Mouse (Mus musculus) inflammation-experienced regulatory T-cells (primary cell): ENCODE measurements around the gene Pex13. TPM values are rescaled to one million over a fixed set of nuclear protein-coding genes. Genes with fewer than 3 reads are reported as not detected.

Source experiments
- polyA plus RNA-seq, 2 experiments: library from polyadenylated mRNA; unstranded; fragments of 100-300 nt; shearing (Covaris generic); gene quantifications; one replicate each; pipeline ENCODE4 v1.2.1; 2017

Gene Pex13
- 10 to 100 TPM; 31.4 to 46.3 TPM for polyA plus RNA-seq

DNA sequence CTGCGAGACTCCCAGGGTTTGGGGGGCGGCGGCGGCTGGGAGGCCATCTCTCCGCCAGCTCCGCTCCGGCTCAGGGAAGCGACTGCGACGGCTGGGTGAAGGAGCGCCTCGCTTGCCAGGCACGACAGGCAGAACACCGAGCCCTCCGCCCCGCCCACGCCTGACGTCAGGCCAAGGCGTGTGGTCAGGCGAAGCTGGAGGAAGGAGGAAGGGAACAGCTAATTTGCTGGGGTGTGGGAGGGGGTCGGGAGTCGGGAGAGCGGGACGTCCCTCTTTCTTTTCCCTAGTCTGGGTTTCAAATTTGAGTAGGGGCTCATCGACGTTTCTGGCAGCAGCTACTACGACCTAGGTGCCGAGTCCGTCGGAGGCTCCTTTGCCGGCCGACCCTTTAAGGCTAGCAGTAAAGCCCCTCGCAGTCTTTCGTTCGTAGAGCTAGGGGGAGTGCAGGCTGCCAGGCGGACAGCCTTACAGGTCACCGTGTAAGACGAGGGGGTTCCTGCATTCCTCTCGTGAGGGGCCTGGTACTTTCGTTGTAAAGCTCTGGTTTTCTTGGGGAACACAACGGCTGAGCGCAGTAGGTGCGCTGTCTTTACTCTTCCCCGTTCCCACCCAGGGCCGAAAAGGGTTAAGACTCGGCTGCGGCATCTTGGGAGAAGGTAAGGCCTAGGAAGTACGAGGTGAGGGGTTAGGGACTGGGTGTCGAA is at the start of gene Pex13:
Gene Pex13, minus strand, starts transcription at position 162 of the 704 bp plus-strand sequence.

DNA sequence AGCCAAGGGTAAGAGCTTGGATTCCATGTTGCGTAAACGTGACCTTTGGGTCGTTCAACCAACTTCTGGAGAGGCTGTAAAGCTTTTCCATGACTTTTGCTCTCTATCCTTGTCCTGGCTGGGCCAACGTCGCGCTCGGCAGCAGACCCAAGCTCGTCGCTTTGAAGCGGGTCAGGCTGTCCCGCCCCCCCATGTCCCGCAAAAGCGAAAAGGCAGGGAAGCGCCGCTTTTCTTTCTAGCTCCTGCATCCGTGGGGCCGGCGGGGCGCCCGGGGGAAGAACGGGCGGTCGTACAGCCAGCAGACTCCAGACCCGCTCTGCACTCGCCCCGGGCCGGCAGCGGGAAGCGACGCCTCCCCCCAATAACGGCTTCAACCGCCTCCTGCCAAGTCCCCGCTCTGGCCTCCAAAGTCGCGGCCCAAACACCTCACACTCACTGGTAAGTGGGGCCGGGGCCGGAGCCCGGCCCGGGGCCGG is 410 bp downstream of the Pex13 start, which contains the start of gene Pus10:
Gene Pus10, plus strand, starts transcription at position 364 of the 476 bp plus-strand sequence.

DNA sequence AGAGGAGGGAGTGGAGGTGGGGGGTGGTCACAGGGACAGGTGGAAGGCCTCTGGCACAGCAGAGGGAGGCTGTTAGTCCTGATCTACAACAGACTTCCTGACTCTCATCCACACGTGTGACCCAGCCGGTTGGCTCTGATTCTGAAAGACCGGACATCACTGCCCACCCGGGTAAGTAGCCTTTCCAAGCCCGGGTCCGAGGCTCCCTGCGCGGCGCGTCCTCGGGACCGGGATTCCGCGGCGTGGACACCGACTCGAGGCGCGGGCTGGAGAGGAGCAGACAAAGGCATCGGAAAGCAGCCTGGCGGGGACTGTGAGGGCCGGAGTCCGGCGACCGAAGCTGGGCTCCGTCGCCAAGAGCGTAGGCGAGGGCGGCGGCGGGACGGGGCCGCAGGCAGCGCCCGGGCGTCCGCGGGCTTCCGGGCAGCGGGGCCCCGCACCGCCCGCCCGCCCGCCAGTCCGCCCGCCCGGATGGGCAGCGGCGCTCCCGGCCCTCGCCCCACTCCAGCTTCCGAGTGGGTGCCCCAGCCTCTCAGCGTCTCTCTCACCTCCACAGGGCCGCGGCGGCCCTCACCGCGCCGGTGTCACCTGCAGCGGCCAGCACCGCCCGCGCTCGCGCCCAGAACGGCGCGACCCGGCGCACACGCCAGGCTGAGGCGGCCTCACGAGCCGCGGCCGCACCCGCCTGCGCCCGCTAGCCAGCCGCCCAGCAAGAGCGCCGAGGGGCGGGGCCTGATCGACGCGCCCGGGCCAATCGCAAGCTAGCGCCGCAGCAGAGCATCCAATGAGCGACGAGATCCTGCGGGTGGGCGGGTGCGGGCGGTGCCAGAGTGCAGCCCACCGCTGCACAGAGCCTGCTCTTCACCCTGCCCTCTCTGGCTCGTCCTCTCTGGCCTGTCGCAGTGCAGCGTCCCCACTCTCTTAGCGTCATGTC is 32.5 kb downstream of the Pex13 start, which contains the start of gene 0610010F05Rik:
Gene 0610010F05Rik, minus strand, starts transcription at position 695 of the 934 bp plus-strand sequence.

Other genes with a start within 250 kb of the Pex13 start
- 10 to 100 TPM; 59.9 to 93.9 TPM for gene Ahsa2, start 167.9 kb downstream of the Pex13 start, polyA plus RNA-seq
- gene 1700093K21Rik, start 144.8 kb downstream of the Pex13 start, polyA plus RNA-seq: 1 to 10 TPM in 1 of 2 experiments, under 1 TPM in 1; 0.57 to 2.1 TPM
- gene 0610010F05Rik, start 32.3 kb downstream of the Pex13 start, polyA plus RNA-seq: 10 to 100 TPM in 1 of 2 experiments, 1 to 10 TPM in 1; 4.7 to 15.2 TPM
- gene Pus10, start 285 bp downstream of the Pex13 start, polyA plus RNA-seq: 10 to 100 TPM; 13.0 to 22.4 TPM
- gene Rel, start 105.0 kb upstream of the Pex13 start, polyA plus RNA-seq: 10 to 100 TPM; 17.9 to 29.2 TPM
- 10 to 100 TPM; 43.9 to 46.0 TPM for gene Papolg, start 229.3 kb upstream of the Pex13 start, polyA plus RNA-seq